Mouse (Mus musculus) heart, embryonic 11.5 days (tissue): ENCODE data around the gene Spon2. TPM values are rescaled to one million over a fixed set of nuclear protein-coding genes. Genes with fewer than 3 reads are reported as not detected.

ENCODE experiments used
- ATAC-seq: fragments of 200-750 bp; cut with Nextera tagmentation; replicated peaks from 2 replicates; pipeline ENCODE4 v1.8.0; 2017; ENCODE audit warnings: moderate library complexity; ENCODE audit not compliant: insufficient number of reproducible peaks, low FRiP score, low TSS enrichment
- H3K27ac ChIP-seq: fragments of 300-500 bp; sonication (generic); 2 replicates; pipeline ENCODE4 v1.5.1; 2014; ENCODE audit warnings: mild to moderate bottlenecking, low read depth, low read length
- H3K27me3 ChIP-seq: fragments of 300-500 bp; sonication (generic); 2 replicates; pipeline ENCODE4 v1.6.1; 2014; ENCODE audit warnings: mild to moderate bottlenecking, low read length, mixed read lengths; ENCODE audit not compliant: control insufficient read depth, insufficient read depth
- H3K36me3 ChIP-seq: fragments of 300-500 bp; sonication (generic); 2 replicates; pipeline ENCODE4 v1.6.1; 2014; ENCODE audit warnings: mild to moderate bottlenecking, low read length, moderate library complexity, mixed read lengths; ENCODE audit not compliant: control insufficient read depth, insufficient read depth
- H3K4me1 ChIP-seq: fragments of 300-500 bp; sonication (generic); 2 replicates; pipeline ENCODE4 v1.6.1; 2014; ENCODE audit warnings: low read length; ENCODE audit not compliant: control insufficient read depth, insufficient read depth
- H3K4me2 ChIP-seq: fragments of 300-500 bp; sonication (generic); 2 replicates; pipeline ENCODE4 v1.6.1; 2014; ENCODE audit warnings: mild to moderate bottlenecking, moderate library complexity
- H3K4me3 ChIP-seq: fragments of 300-500 bp; sonication (generic); 2 replicates; pipeline ENCODE4 v1.5.1; 2014; ENCODE audit warnings: low read depth, low read length
- H3K9ac ChIP-seq: fragments of 300-500 bp; sonication (generic); 2 replicates; pipeline ENCODE4 v1.6.1; 2014; ENCODE audit warnings: mild to moderate bottlenecking, low read depth, low read length, moderate library complexity
- H3K9me3 ChIP-seq: fragments of 300-500 bp; sonication (generic); replicated peaks from 2 replicates; pipeline ENCODE4 v1.6.1; 2016; ENCODE audit warnings: low read length; ENCODE audit not compliant: control insufficient read depth
- WGBS: fragments of 180-500 bp; shearing (Covaris S2); extraction: QIAGEN DNeasy Blood & Tissue Kit; methylation state at CpG from one replicate; pipeline ENCODE4 v1.1.7; 2014; ENCODE audit not compliant: insufficient replicate concordance; 5-methylcytosine and 5-hydroxymethylcytosine counted together
- polyA plus RNA-seq: library from polyadenylated mRNA; unstranded; fragments of >200 nt; fragmentation: Nextera tagmentation; extraction: Ambion mirVana; gene quantifications from 2 replicates; pipeline ENCODE4 v1.2.1, GENCODE M21; 2014

Spon2 gene
- polyA plus RNA-seq, 1 experiment from 2014 or later = 43.9 TPM

DNA sequence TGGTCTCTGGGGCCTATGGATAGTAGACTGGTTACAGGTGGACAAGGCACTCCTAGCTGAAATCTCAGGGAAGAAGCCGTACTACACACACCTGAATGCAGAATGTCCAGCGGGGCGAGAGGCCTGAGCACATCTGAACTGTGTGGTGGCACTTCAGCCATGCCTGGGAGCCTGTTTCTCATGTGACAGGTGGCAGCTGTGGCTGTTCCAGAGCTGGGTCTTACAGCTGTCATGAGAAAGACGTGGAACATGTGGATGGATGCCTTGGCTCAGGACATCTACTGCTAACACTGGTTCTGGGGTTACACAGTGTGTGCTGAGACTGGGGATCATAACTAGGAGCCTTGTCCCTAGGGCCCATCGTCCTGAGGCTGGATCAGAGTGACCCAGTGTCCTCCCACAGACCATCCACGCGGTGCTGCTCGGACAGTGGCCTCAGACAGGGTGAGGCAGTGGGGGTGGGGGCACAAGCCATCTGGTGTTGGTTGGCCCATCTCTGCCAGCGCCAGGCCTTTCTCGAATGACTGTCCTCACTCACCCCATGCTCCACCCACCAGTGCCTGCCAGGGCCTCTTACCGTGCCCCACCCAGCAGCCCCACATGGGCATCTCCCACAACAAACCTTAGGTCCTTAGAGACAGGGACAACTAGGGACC, 19.5 kb upstream of the Spon2 start:
- Histone ChIP-seq H3K27ac (no peak overlapping the region), H3K4me1 (peaks cover 50% of the 10 kb centered on the region), H3K4me3 (no peak overlapping the region), H3K36me3 (peaks cover 3% of the 10 kb centered on the region; the same call in 1 of the 2 replicates), H3K4me2 (no peak overlapping the region), H3K9me3 (no peaks in the 10 kb centered on the region), H3K27me3 (no peaks in the 10 kb centered on the region), H3K9ac (no peak overlapping the region)
- ATAC-seq = no peak
- 82% methylated on average over 11 of the region's 11 CpGs for WGBS

DNA sequence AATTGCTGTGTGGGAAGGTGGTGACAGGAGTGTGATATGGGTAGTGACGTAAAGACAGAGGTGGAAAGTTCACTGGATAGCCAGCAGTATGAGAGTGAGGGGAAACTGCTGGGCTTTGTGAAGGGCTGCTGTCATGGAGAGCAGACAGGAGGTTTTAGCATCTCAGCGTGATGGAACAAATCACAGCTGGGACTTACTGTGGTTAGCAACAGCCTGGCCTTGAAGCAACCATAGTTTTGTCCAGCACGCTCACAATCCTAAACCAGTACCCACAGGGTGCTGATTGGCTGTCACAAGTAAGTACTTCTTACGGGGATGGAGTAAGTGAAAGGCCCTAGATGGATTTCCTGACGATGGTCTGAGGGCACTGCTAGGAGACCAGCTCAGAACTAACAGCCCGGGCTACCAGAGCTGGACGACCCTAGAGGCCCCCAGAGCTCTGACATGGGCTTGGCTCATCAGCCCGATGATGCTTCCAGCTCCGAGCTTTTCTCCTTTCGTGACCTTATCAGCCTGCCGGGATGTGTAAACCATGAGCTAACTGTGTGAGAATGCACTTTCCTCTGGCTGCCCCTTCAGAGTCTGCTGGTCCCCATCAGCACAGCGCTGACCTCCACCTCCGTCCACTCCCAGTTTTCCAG, 16.3 kb upstream of the Spon2 start:
- H3K36me3 ChIP-seq = no peaks in the 10 kb centered on the region
- H3K27ac ChIP-seq = peak overlapping the region; percentile 89
- H3K4me3 ChIP-seq = 0 out of 2 replicates have a peak overlapping the region, but pooled peaks have one; percentile 17
- H3K27me3 ChIP-seq = no peaks in the 10 kb centered on the region
- H3K9ac ChIP-seq = peak overlapping the region; percentile 54; the same call in 1 of the 2 replicates
- H3K4me2 ChIP-seq = peak overlapping the region; percentile 57
- 11% methylated on average over 13 of the region's 13 CpGs for WGBS
- peaks cover 48% of the 10 kb centered on the region for H3K4me1 ChIP-seq
- H3K9me3 ChIP-seq = no peaks in the 10 kb centered on the region
- ATAC-seq = peak; percentile 81

DNA sequence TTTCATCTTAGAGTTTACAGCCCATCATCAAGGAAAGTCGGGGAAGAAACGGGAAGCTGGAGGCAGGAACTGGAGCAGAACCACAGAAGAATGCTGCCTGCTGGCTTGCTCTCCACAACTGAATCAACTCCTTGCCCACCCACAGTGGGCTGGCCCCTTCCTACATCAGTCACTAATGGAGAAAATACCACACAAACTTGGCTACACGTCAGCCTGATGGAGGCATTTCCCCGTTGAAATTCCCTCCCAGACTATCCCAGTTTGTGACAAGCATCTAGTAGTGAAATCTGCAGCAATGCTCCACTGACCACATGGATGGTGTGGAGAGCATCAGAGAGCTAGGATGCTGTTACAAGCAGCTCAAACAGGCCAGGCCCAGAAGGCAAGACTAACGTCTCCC, 14.5 kb upstream of the Spon2 start:
- Histone ChIP-seq H3K9ac (no peak overlapping the region), H3K4me1 (peaks cover 48% of the 10 kb centered on the region), H3K36me3 (no peaks in the 10 kb centered on the region), H3K9me3 (no peaks in the 10 kb centered on the region), H3K4me2 (no peak overlapping the region), H3K27me3 (no peaks in the 10 kb centered on the region), H3K27ac (no peak overlapping the region), H3K4me3 (no peak overlapping the region)
- WGBS = 73% methylated on average over 5 of the region's 5 CpGs
- ATAC-seq = no peak

DNA sequence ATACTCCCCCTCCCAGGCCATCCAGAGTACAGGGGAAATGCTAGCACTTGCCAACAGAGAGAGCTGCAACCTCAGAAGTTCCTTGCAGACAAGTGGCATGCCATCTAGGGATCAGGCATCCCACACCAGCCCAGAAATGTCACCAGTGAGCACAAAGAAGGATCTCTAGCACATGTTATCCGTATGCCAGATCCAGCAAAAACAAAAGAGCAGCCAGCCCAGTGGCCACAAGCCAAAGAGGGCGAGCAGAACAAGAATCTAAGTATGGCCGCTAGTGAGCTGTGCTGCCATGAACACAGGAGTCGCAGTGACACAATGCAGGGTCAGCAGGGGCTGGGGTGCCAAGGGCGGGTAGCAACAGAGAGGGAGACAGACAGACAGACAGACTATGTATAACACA, 12.0 kb upstream of the Spon2 start:
- H3K4me1 ChIP-seq = peaks cover 48% of the 10 kb centered on the region
- H3K4me3 ChIP-seq = no peak overlapping the region
- no peaks in the 10 kb centered on the region for H3K9me3 ChIP-seq
- 49% methylated on average over 5 of the region's 5 CpGs for whole genome bisulfite sequencing
- H3K9ac ChIP-seq = no peak overlapping the region
- ATAC-seq = no peak
- no peak overlapping the region for H3K27ac ChIP-seq
- no peaks in the 10 kb centered on the region for H3K36me3 ChIP-seq
- H3K4me2 ChIP-seq = no peak overlapping the region
- H3K27me3 ChIP-seq = no peaks in the 10 kb centered on the region

DNA sequence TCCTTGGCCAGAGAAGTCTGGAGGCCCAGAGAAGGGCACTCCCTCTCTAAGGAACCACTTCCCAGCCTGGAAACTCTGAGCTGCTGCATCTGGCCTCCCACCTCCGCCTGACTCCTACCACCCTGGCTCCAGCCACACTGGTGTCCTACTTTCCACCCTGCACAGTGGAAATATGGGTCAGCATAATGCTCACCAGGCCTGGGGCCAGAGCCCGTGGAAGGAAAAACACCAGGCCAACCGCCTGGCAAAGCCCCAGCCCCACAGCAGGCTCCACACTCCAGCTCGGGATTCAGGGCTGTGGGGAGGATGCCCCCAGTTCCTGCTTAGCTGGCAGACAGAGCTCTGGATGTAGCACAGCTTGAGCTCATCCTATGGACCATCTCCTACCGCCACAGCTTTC, 10.2 kb upstream of the Spon2 start:
- Histone ChIP-seq H3K4me2 (no peak overlapping the region), H3K36me3 (no peaks in the 10 kb centered on the region), H3K4me1 (peaks cover 47% of the 10 kb centered on the region), H3K9me3 (no peaks in the 10 kb centered on the region), H3K4me3 (no peak overlapping the region), H3K27me3 (no peaks in the 10 kb centered on the region), H3K9ac (no peak overlapping the region), H3K27ac (peak overlapping the region; percentile 22; the same call in 1 of the 2 replicates)
- WGBS = 53% methylated on average over 5 of the region's 5 CpGs
- peak; percentile 60 for ATAC-seq

DNA sequence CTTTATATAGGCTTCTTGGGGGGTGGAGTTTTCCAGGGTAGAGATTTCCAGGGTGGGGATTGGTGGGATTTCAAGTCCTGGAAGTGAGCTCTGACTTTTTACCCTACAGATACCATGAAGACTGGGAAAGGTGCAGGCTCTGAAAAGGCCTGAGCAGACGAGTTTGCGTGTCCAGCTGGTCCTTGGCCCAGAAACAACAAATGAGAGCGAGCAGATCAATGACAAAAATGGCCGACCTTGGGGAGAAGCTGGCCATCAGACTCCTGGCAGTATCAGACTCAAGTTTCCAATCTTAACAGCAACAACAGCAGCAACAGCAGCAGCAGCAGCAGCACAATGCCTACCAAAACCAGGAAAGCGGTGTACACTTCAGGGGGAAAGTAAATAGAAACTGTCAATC, 7.4 kb upstream of the Spon2 start:
- Histone ChIP-seq H3K4me3 (no peak overlapping the region), H3K36me3 (no peaks in the 10 kb centered on the region), H3K9me3 (no peaks in the 10 kb centered on the region), H3K27ac (no peak overlapping the region), H3K4me1 (peaks cover 53% of the 10 kb centered on the region), H3K27me3 (no peaks in the 10 kb centered on the region), H3K4me2 (no peak overlapping the region), H3K9ac (no peak overlapping the region)
- WGBS = 85% methylated on average over 5 of the region's 5 CpGs
- no peak for ATAC-seq

DNA sequence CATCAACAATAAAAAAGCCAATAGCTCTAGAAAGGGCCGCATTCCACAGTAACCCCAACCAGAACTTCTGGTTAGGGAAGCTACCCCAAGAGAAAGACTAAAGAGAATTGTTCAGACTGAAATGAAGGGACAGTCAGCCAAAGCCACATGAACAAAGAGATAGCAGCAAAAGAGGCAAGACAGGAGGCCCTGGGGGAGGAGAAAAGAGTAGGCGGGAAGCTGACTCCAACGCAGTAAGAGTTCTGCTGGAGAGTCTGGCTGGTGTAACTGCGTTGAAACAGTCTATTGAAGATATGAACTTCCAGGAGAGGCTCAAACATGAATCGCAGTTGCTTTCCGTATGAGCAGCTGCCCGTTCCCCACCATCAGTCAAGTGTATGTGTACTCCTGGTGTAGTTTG, 6.2 kb upstream of the Spon2 start:
- H3K9me3 ChIP-seq = no peaks in the 10 kb centered on the region
- no peak overlapping the region for H3K9ac ChIP-seq
- no peak overlapping the region for H3K4me3 ChIP-seq
- no peaks in the 10 kb centered on the region for H3K27me3 ChIP-seq
- ATAC-seq = no peak
- H3K4me1 ChIP-seq = peaks cover 49% of the 10 kb centered on the region
- 0 out of 2 replicates have a peak overlapping the region, but pooled peaks have one; percentile 22 for H3K27ac ChIP-seq
- 57% methylated on average over 7 of the region's 7 CpGs for WGBS
- H3K36me3 ChIP-seq = no peaks in the 10 kb centered on the region
- no peak overlapping the region for H3K4me2 ChIP-seq

DNA sequence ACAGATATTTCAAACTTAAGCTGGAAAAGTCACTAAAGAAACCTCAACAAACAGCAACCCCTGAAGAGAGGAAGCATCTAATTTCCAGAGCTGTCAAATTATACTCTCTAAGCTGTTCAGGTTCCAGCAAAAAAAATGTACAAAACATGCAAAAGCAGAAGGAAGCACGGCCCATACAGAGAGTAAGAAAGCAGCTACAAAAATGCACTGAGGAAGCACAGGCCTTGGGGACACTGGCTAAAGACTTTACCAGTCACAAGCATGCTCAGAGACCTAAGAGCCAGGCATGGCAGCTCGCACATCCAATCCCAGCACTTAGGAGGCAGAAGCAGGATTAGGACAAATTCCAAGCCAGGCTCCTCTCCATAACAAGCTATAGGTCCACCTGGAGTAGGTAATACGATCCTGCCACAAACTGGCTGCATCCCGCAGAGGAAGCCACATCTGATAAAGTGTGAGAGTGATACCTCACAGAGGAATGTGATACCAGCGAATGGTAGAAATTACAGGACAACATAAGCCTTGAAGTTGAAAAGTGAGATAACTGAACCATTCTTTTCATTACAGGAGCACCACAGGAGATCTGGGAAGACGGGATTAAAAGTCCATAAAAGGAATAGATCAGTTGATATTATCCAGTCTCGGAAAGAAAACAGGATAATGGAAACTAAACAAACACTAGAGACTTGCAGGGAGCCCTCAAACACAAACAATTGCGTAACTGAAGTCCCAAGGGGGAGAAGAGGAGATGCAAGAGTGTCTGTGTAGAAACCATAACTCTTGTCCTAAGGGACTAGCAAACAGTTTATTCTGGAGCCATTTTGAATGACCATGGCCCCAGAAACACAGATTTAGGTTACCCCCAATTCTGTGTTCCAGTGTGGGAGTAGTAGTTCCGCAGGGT, 4.8 kb upstream of the Spon2 start:
- H3K4me2 ChIP-seq = no peak overlapping the region
- 38% methylated on average over 9 of the region's 9 CpGs for WGBS
- H3K9ac ChIP-seq = no peak overlapping the region
- H3K4me1 ChIP-seq = peaks cover 56% of the 10 kb centered on the region
- H3K27me3 ChIP-seq = no peaks in the 10 kb centered on the region
- no peaks in the 10 kb centered on the region for H3K36me3 ChIP-seq
- no peak overlapping the region for H3K4me3 ChIP-seq
- H3K9me3 ChIP-seq = no peaks in the 10 kb centered on the region
- peak overlapping the region; percentile 19; the same call in 1 of the 2 replicates for H3K27ac ChIP-seq
- no peak for ATAC-seq
